Mouse (Mus musculus) retina, postnatal 7 days (tissue): ENCODE measurements around the gene Prkar2b.

Source experiments
- DNase-seq: peaks from one replicate; pipeline ENCODE4 v3.0.0-alpha.2; 2012; ENCODE audit warnings: low read depth, low spot score

Prkar2b gene

DNA sequence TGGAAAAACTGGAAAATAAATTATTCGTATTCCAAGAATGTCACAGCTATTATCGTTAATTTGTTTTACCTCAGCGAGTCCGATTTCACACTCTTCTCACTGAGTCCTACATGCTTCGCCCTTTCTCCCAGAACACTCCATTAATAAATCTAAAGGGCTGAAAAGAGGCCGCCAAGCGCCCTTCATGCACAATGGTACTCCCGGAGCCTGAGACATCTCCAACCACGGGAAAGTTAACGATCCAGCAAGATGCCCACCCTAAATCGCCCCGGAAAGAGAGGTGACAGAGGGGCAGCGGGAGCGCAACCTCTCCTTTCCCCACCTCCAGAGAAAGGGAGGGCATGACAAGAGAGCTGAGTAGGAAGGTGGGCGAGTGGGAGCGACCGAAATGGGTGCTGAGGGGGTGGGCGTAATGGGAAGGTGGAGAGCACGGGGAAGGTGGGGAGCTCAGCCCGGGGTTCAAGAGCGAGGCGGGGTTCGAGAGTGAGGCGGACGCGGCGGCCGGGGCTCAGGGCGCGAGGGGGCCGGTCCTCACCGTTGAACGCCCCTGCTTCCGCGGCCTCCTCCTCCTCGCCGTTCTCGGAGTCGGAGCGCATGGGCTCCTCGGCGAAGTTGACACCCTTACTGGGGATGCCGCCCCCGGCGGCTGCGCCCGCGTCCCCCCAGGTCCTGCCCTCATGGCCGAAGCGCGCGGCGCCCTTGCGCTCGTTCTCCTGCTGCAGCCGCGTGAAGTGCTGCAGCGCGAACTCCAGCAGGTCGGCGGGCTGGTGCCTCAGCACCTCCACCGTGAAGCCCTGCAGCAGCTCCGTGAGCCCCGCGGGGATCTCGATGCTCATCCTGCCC is 628 bp downstream of the Prkar2b start:
- no peak for DNase-seq

DNA sequence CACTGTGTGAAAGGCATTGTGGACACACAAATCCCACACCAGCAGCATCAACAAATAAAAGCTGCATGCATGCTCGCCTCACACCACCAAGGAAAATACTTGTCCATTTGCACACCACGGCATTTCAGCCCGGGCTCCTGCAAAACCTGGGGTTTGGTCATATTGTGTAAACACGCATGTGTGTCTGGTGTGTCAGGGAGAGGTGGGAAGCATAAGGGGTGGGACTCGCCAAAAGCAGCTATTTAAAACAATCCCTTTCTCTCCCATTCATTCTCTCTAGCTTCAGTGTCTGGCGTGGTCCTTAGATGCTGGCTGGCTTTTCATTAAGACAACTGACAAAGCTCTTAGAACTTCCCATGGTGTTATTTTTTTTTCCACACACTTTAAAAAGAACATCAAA is 1.4 kb downstream of the Prkar2b start:
- no peak for DNase-seq

GRCm38 (mm10) chr12:32059135-32059534 is 2.0 kb downstream of the Prkar2b start:
- DNase-seq, result no peak

DNA sequence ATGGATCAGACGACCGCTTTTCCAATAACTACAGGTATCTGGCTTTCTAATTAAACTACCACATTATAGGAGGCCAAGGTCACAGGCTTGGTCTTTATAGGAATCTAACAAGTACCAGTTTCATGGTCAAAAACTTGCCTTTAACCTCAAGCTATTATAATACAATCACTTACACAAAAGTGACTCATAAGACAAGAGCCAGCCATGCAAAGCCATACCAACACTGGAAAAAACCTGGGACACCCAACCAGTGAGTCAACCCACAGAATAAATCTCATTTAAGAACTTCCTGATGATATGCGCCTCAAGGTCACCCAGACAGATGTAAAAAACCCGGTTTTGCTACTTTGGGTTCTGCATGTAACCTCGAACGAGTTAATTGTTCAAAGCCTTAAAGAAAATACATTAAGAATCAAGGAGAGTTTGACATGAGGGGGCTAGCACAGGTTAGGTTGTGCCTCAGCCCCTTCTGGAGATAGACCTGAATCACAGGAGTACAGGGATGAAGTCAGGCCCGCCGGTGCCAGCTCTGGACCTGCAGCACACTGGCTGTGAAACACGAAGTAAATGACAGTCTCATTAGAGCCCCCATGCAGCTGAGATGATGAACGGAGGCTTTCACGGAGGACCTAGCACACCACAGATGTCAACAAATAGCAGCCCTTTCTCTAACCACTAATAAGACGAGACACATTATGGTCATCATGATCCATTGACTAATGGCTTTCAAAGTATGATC is 3.5 kb downstream of the Prkar2b start:
- DNase-seq, result no peak

GRCm38 (mm10) chr12:32055797-32056196 is 5.3 kb downstream of the Prkar2b start:
- no peak for DNase-seq

DNA sequence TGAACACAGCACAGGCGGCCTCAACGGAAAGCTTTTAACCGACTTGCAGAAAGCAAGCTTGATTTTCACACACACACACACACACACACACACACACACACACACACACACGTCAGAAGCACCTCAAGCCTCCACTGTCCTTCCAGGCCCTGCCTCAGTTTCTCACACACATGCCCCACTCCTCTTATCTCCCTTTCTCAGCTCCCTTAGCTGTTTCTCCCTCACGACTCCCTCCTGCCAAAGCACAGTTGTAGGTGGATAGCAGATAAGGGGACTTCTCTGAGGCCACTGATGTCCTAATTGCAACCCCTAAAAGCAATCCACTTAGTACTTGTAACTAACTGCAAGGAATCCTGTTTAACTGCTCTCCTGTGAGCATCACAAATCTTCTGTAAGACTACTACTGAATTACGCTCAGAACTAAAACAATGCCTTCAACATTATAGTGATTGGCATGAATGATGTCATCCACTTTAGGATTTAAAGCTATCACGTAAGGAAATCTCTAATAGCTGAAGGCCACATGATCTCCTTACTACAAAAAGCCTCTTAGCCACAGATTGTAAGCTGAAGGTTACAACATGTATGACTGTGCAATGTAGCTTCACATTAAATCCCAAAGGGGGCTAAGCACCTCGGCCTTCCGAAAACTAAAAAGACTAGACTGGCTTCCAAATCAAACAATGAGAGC is 6.5 kb downstream of the Prkar2b start:
- DNase-seq, result no peak

- DNase-seq, result no peak
Measured at GRCm38 (mm10) chr12:32053637-32054366, 7.3 kb downstream of the Prkar2b start.

DNA sequence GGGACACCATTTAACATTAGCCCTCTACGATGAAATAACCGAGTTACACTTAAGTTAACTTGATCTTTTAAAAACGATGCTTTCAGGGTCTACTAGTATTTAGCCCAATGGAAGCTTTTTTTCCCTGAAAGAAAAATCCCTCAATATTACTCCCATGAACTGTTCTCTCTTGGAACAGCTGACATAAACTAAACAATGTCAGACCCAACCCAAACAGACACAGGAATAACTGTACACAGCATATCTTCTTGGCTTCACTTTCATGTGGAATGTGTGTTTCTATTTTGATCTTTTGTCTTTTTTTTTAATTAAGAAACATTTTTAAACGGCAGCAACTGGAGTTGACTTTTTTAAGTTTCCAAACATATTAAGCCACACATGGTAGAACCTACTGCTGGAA is 8.2 kb downstream of the Prkar2b start:
- DNase-seq, result no peak

DNA sequence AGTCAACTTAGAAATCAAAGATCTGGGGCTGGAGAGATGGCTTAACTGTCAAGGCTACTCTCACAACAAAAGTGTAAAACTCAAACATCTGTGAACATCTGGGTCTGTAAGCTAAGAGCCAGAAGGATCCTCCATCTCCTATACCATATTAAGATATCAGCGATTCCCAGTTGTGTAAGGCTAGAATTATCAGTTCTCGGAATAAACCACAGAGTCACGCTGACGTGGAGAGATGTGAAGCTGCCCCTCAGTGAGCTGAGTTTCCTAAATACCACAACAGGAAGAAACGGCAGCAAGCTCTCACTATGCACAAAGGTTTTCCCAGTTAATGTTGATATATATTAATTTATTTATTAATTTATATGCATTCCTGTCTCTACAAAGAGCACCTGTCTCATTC is 10.9 kb downstream of the Prkar2b start:
- DNase-seq, result no peak

GRCm38 (mm10) chr12:32045566-32046330 is 15.3 kb downstream of the Prkar2b start:
- DNase-seq, result no peak

DNA sequence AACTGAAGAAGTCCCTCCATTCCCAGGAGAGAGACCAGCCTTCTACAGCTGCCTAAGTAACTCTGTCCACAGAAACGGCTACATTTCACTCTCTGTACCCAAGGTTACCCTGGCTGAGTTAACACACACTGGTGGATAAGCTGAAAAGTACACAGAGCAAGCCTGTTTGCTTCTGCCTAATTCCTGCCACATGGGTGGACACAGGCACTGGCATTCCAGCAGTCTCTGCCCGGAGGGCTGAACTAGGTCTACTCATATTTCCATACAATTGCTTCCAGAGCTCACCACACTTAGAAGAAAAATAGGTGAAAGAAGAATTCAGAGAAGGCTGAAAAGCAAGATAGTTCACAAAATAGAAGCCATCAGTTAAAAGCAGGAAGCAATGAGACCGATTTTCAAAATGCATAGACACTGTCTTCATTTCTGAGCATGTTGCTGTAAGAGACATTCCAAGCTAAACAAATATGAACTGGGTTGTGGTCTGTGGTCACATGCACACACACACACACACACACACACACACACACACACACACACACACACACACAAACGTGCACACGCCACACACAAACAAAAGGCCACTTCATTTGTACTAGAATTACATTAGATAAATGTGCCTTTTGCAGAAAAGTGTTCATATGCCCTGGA is 16.5 kb downstream of the Prkar2b start:
- DNase-seq, result no peak

- no peak for DNase-seq
Measured at GRCm38 (mm10) chr12:32033536-32033935, 27.6 kb downstream of the Prkar2b start.

GRCm38 (mm10) chr12:32032917-32033316 is 28.2 kb downstream of the Prkar2b start:
- no peak for DNase-seq

- no peak for DNase-seq
Measured at GRCm38 (mm10) chr12:32018376-32018750, 42.7 kb downstream of the Prkar2b start.

DNA sequence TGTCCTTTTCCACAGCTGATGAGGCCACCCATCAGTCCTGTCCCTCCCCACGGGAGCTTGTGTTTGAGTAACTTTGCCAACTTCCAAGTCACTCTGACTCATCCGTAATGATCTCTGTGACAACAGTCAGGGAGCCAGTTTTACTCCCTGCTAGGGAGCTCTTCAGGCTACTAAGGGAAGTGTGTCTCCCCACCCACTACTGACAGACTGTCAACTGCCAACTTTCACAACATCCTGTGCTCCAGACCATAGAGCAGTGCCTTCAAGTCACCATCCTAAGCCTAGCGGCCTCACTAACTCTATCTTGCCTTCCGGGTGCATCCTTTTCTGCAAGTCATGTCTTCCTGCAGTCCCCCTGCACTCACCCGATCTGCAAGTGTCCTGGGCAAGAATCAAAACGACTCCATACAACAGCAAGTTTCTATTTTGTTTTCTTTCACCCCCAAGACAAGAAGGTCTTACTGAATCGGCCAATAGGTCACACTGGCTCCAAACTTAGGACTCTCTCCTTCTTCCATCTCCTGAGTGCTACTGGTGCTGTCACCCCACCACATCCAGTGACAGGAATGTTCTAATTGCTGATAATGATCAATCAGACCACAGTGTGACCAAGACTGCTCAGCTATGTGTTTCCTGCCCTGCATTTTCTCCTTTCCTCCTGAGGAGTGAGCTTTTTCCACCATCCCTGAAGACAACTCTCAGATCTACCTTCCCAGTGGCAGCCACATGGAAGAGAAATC is 43.3 kb downstream of the Prkar2b start:
- DNase-seq, result no peak

- DNase-seq, result no peak
Measured at GRCm38 (mm10) chr12:32016472-32016871, 44.6 kb downstream of the Prkar2b start.

- no peak for DNase-seq
Measured at GRCm38 (mm10) chr12:32015268-32015769, 45.8 kb downstream of the Prkar2b start.

- DNase-seq, result no peak
Measured at GRCm38 (mm10) chr12:32014811-32015210, 46.3 kb downstream of the Prkar2b start.

DNA sequence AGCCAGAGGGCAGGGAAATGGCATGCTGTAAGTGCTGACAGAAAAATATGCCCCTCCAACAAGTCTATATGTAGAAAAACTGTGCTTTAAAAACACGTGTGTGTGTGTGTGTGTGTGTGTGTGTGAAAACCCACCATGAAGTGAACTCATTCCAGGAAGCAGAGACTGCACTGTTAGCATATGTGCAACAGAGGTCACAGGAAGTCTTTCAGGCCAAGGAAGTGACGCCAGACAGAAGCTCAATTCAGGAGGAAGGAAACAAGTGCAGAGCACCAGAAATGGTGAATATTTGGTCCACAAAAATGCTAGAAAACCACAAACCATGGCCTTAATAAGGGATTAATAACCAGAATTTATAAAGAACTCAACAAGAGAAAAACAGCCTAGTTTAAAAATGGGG is 48.9 kb downstream of the Prkar2b start:
- no peak for DNase-seq

DNA sequence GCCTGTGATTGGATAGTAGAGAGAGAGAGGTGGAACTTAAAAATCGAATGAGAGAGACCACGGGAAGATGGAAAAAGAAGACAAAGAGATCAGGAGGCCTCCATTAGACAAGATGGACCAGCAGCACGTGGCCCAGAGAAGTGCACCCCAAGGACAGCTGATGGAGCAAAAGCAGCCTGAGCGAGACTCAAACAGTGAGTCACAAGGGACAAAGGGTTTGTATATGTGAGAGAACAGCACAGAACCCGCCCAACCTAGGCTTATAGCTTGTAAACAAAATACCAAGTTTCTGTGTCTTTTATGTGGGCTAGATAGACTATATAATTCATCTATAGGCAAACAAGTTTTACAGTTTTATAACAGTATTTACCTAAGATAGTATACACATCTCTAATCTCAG is 50.0 kb downstream of the Prkar2b start:
- no peak for DNase-seq
